Mouse (Mus musculus): ENCODE measurements around the gene Gm20388. TPM values are rescaled to one million over a fixed set of nuclear protein-coding genes. Genes with fewer than 3 reads are reported as not detected.

Gm20388 gene
- polyA plus RNA-seq, 1 experiment: 10.6 TPM

DNA sequence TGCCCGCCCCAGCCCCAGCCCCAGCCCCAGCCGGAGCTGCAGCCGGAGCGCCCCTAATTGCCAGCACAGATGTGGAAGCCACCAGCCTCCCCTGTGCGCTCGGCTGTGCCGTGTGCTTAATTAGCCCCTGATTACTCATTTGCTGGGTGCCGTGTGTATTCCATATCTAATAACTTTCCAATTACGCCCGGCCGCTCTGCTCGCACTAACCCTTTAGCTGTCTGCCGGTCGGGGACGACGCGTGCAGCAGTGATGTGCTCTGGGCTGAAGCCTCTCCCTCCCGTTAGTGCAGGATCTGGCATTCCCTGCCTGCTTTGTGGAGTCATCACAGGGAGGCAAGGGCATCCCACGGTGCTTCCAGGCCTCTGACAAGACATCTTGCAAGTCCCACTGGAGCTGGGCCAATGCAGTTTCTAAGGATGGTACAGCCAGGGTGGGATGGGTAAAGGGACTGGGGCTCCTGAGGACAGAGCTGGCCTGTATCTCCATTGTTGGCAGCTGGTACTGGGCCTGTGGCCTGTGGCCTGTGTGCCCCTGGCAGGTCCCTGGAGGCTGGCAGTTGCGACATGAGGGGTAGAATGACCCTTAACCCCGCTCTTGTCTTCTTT lies 437.2 kb downstream of the Gm20388 start:
- no peak for TF ChIP-seq POLR2A (IDR thresholded peaks at IDR 0.05; ENCODE audit: borderline replicate concordance, control insufficient read depth, low read depth, low read length)
- TF ChIP-seq CTCF (IDR thresholded peaks at IDR 0.05; ENCODE audit: control insufficient read depth, insufficient read depth, low read length): no peak
- no peak overlapping the region for H3K4me3 ChIP-seq (replicated peaks; ENCODE audit: control insufficient read depth, low read depth, low read length)
- no peak overlapping the region for H3K27ac ChIP-seq (ENCODE audit: control insufficient read depth, insufficient read depth, low read depth, low read length, poor library complexity)
- H3K4me1 ChIP-seq (ENCODE audit: control insufficient read depth, insufficient read depth, low read length): peaks cover 6% of the 10 kb centered on the region
- 90% methylated on average over 21 of the region's 21 CpGs for WGBS

DNA sequence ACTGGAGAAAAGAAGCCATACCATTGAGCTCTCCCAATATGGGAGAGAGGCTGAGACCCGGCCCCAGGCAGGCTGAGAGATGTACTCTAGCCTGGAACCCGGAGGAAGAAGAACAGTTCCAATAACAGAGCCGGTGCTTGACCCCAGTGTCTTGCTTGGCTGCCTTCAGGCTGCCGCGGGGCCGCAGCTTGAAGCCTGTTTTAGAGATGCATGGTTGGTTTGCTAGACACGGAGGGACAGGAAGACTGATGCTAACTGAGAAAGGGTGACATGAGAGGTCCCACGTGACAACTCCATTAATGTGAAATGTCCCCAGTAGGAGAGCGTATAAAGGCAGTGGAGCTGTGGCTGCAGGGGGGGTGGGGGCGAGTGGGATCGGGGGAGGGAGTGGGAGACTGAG lies 438.3 kb downstream of the Gm20388 start:
- Histone ChIP-seq H3K4me1 (ENCODE audit: control insufficient read depth, insufficient read depth, low read length) (peaks cover 4% of the 10 kb centered on the region; the same call in 1 of the 2 replicates), H3K27ac (ENCODE audit: control insufficient read depth, insufficient read depth, low read depth, low read length, poor library complexity) (no peak overlapping the region), H3K4me3 (replicated peaks; ENCODE audit: control insufficient read depth, low read depth, low read length) (no peak overlapping the region)
- TF ChIP-seq POLR2A (IDR thresholded peaks at IDR 0.05; ENCODE audit: borderline replicate concordance, control insufficient read depth, low read depth, low read length): no peak
- TF ChIP-seq CTCF (IDR thresholded peaks at IDR 0.05; ENCODE audit: control insufficient read depth, insufficient read depth, low read length): no peak
- WGBS: 73% methylated on average over 11 of the region's 11 CpGs

DNA sequence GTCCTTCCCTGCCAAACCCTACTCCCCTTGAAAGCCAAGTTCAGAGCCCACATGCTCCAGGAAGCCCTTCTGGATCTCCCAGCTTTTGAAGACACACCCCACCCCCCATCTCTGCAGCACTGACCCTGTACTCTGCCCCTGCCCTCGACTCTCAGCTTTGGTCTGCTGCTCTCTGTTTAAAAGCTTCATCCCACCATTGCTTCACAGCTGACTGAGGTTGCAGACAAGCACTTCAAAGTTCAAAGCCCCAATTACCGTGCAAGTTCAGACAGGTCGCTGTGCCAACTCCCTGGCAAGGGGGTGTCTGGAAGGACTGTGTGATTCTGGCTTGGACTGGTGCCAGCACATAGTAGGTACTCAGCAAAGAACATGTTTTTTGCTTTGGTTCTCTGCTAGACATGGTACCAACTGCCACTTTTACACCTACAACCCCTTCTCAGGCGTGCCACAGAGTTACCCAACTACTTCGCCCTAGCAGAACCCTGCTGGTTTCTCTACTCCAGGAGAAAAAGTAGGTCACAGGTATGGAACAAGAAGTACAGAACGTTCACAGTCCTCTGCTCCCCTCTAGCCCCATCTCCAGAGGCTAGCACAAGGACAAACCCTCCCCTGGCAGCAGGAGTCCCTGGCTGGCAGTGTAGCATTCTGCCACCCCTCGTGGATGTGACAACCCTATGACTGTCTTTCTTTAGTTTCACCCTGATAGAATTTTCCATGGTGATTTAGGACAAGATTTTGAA lies 440.9 kb downstream of the Gm20388 start:
- TF ChIP-seq CTCF (IDR thresholded peaks at IDR 0.05; ENCODE audit: control insufficient read depth, insufficient read depth, low read length): no peak
- TF ChIP-seq POLR2A (IDR thresholded peaks at IDR 0.05; ENCODE audit: borderline replicate concordance, control insufficient read depth, low read depth, low read length): no peak
- Histone ChIP-seq H3K27ac (ENCODE audit: control insufficient read depth, insufficient read depth, low read depth, low read length, poor library complexity) (no peak overlapping the region), H3K4me1 (ENCODE audit: control insufficient read depth, insufficient read depth, low read length) (0 out of 2 replicates have a peak, but pooled peaks cover 1% of the 10 kb centered on the region), H3K4me3 (replicated peaks; ENCODE audit: control insufficient read depth, low read depth, low read length) (no peak overlapping the region)
- WGBS: 56% methylated on average over 7 of the region's 7 CpGs

DNA sequence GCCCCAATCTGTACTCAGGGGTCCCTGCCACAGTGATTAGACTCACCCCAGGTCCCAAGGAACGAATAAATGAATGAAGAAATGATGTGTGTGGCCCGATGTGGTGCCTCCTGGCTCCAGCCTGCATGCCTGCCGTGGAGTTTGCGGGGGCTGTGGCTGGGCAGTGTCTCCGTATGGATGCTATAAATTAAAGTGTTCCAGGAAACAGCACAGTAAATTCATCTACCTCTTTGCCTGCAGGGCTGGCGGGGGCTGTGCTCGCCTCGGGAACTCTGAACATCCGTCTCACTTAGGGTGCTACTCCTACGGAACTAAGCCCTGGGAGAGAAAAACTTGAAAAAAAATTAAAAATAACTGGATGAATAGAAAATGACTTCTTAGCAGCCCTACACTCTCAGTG lies 441.5 kb downstream of the Gm20388 start:
- TF ChIP-seq POLR2A (IDR thresholded peaks at IDR 0.05; ENCODE audit: borderline replicate concordance, control insufficient read depth, low read depth, low read length): no peak
- no peak for TF ChIP-seq CTCF (IDR thresholded peaks at IDR 0.05; ENCODE audit: control insufficient read depth, insufficient read depth, low read length)
- 74% methylated on average over 10 of the region's 10 CpGs for WGBS
- Histone ChIP-seq H3K4me1 (ENCODE audit: control insufficient read depth, insufficient read depth, low read length) (0 out of 2 replicates have a peak, but pooled peaks cover 1% of the 10 kb centered on the region), H3K4me3 (replicated peaks; ENCODE audit: control insufficient read depth, low read depth, low read length) (no peak overlapping the region), H3K27ac (ENCODE audit: control insufficient read depth, insufficient read depth, low read depth, low read length, poor library complexity) (no peak overlapping the region)

DNA sequence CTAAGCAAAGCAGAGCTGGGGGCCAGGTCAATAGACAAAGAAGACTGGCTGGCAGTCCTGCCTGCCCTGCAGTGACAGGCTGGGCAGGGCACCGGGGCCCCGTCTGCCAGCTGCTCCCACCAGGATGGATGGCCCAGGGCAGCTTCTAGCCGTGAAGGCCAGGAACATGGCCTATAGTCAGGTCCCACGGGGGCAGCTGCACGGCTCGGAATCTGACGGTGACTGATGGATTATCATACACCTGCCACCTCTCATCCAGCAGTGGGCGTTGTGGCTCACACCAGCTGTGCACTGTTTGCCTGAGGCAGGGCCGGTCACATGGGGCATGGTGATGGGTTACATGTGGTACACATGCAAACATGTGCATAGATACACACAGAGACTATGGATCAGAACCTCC lies 445.4 kb downstream of the Gm20388 start:
- 0 out of 2 replicates have a peak, but pooled peaks cover 1% of the 10 kb centered on the region for H3K4me1 ChIP-seq (ENCODE audit: control insufficient read depth, insufficient read depth, low read length)
- H3K4me3 ChIP-seq (replicated peaks; ENCODE audit: control insufficient read depth, low read depth, low read length): no peak overlapping the region
- TF ChIP-seq CTCF (IDR thresholded peaks at IDR 0.05; ENCODE audit: control insufficient read depth, insufficient read depth, low read length) (no peak), POLR2A (IDR thresholded peaks at IDR 0.05; ENCODE audit: borderline replicate concordance, control insufficient read depth, low read depth, low read length) (no peak)
- no peak overlapping the region for H3K27ac ChIP-seq (ENCODE audit: control insufficient read depth, insufficient read depth, low read depth, low read length, poor library complexity)
- 81% methylated on average over 9 of the region's 9 CpGs for WGBS

DNA sequence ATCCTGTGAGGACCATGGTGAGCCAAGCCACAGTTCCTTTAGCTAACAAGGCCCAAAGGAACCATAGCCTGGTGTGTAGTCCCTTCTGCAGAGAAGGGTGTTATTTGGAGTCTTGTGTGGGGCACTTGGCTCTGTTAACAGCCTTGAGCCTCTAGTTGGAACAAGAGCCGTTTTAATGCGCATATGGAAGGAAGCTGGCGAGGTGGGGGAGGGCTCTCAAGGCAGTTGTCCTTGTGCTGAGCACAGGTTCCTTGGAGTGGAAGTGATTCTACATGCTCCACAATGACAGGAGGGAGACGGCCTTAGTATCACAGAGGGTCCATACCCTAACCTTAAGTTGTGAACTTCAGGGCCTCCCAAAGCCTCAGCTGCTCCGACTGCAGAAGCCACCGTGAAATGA lies 446.9 kb downstream of the Gm20388 start:
- H3K4me1 ChIP-seq (ENCODE audit: control insufficient read depth, insufficient read depth, low read length): 0 out of 2 replicates have a peak, but pooled peaks cover 1% of the 10 kb centered on the region
- H3K27ac ChIP-seq (ENCODE audit: control insufficient read depth, insufficient read depth, low read depth, low read length, poor library complexity): no peak overlapping the region
- TF ChIP-seq POLR2A (IDR thresholded peaks at IDR 0.05; ENCODE audit: borderline replicate concordance, control insufficient read depth, low read depth, low read length): no peak
- no peak for TF ChIP-seq CTCF (IDR thresholded peaks at IDR 0.05; ENCODE audit: control insufficient read depth, insufficient read depth, low read length)
- no peak overlapping the region for H3K4me3 ChIP-seq (replicated peaks; ENCODE audit: control insufficient read depth, low read depth, low read length)
- 80% methylated on average over 6 of the region's 6 CpGs for WGBS

DNA sequence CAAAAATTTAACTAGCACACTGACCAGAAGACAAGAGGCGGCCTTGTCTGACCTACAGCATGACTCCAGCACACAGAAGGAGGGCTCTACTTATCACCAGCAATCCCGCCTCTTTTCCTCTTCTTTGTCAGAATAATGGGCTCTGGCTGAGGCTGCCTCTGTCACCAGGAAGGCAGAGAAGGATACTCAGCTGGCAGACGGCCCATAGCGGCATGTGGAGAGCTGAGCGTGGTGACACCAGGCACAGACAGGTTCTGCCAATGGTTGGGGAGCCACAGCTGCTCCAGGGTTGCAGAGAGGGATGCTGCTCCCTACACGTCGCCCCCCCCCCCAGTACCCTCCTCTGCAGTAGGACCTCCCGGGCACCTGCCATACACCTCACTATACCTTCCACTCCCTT lies 450.7 kb downstream of the Gm20388 start:
- peaks cover 2% of the 10 kb centered on the region; the same call in 1 of the 2 replicates for H3K4me1 ChIP-seq (ENCODE audit: control insufficient read depth, insufficient read depth, low read length)
- 79% methylated on average over 8 of the region's 8 CpGs for WGBS
- no peak for TF ChIP-seq CTCF (IDR thresholded peaks at IDR 0.05; ENCODE audit: control insufficient read depth, insufficient read depth, low read length)
- no peak for TF ChIP-seq POLR2A (IDR thresholded peaks at IDR 0.05; ENCODE audit: borderline replicate concordance, control insufficient read depth, low read depth, low read length)
- no peak overlapping the region for H3K4me3 ChIP-seq (replicated peaks; ENCODE audit: control insufficient read depth, low read depth, low read length)
- no peak overlapping the region for H3K27ac ChIP-seq (ENCODE audit: control insufficient read depth, insufficient read depth, low read depth, low read length, poor library complexity)

DNA sequence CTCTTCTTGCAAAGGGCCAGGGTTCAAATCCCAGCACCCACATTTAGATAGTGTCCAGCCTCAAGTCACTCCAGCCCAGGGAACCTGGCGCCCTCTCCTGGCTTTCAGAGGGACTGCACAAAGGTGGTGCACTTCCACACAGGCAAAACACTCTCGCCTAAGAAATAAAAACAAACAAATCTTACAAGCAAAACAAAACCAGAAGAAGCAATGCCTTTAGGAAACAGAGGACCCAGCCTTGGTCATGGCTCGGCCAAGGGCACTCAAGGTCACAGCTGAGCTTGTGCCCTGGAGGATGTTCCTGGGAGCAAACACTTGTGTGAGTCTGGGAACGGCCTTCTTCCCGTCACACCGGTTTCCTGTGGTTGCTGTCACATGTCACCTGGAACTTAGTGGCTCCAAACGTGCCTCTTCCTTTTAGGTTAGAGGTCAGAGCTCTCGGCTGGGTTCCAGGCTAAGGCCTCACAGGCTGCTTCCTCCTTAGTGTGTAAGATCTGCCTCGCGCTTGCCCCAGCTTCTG lies 453.0 kb downstream of the Gm20388 start:
- TF ChIP-seq POLR2A (IDR thresholded peaks at IDR 0.05; ENCODE audit: borderline replicate concordance, control insufficient read depth, low read depth, low read length) (no peak), CTCF (IDR thresholded peaks at IDR 0.05; ENCODE audit: control insufficient read depth, insufficient read depth, low read length) (peak; percentile 76)
- H3K4me1 ChIP-seq (ENCODE audit: control insufficient read depth, insufficient read depth, low read length): peaks cover 4% of the 10 kb centered on the region; the same call in 1 of the 2 replicates
- WGBS: 16% methylated on average over 10 of the region's 10 CpGs
- H3K4me3 ChIP-seq (replicated peaks; ENCODE audit: control insufficient read depth, low read depth, low read length): no peak overlapping the region
- no peak overlapping the region for H3K27ac ChIP-seq (ENCODE audit: control insufficient read depth, insufficient read depth, low read depth, low read length, poor library complexity)

Data from bone marrow, adult 2 months (tissue).